Mouse (Mus musculus) embryonic facial prominence, embryonic 11.5 days (tissue): Measurements from ENCODE around the gene Aldh4a1. TPM values are rescaled to one million over a fixed set of nuclear protein-coding genes. Genes with fewer than 3 reads are reported as not detected.

Source experiments
- microRNA-seq: library from miRNA; unstranded; fragments of <30 nt; microRNA quantifications from one replicate; pipeline ENCODE4, GENCODE M21; 2016; ENCODE audit warnings: borderline number of aligned reads
- polyA plus RNA-seq: library from polyadenylated mRNA; unstranded; fragments of >200 nt; fragmentation: Nextera tagmentation; extraction: Ambion mirVana; gene quantifications from 2 replicates; pipeline ENCODE4 v1.2.1, GENCODE M21; 2014

Gene Aldh4a1
- polyA plus RNA-seq, 1 experiment from 2014 or later, result 13.1 TPM

Small RNA genes within 50 kb of the gene (microRNA-seq; reads per million reads assigned to microRNA genes)
- not detected for gene Gm25571
- not detected for gene Mir7020

Other genes with a start within 250 kb of the Aldh4a1 start
- gene Iffo2, start 92.3 kb upstream of the Aldh4a1 start, polyA plus RNA-seq, result 2.2 and 2.3 TPM in 2 replicates
- not detected in 2 replicates for gene Gm21969, start 19.7 kb upstream of the Aldh4a1 start, polyA plus RNA-seq
- gene Tas1r2, start 30.7 kb downstream of the Aldh4a1 start, polyA plus RNA-seq, result not detected in 2 replicates
- 1.9 and 2.0 TPM in 2 replicates for gene Pax7, start 210.7 kb downstream of the Aldh4a1 start, polyA plus RNA-seq